Mouse (Mus musculus) A20 (cell line): ENCODE measurements at regions not wholly inside any gene's neighbourhood (a gene's known extent, or its start where the extent isn't known, plus 50 kb on each side); places are given as distances from the start of the nearest gene placed in this dataset.

Experiments used
- DNase-seq: peaks from one replicate; pipeline ENCODE4 v3.0.0-alpha.2; 2011; ENCODE audit warnings: low read depth, low spot score

DNA sequence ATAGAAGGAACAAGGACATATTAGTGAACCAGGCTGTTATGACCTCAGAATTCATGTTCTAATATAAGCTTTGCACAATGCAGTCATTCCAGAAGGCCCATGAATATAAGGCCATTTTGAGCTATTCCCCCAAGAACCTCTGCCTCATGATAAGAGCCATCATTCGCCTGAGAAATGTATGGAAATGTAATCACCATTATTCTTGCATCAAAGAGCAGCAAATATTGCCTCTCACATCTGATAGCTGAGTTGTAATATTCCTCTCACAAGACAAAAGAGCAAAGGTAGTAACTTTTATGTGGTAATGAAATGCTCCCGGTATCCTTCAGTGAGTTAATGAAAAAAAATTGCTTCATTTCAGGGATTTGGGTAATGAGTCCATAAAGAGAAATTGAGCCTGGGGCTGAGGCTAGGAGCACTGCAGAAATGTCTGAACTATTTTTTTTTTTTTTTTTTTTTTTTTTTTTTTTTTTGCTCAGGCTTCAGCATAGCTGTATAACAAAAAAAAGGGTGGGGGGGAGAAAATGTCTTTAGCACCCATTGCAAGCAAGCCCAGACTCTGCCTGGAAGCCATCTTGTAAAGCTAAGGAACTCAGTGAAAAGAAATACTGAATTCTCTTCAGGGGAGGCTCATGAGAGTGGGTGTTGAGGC lies 210.4 kb upstream of the Atp2b1 start:
- no peak for DNase-seq

DNA sequence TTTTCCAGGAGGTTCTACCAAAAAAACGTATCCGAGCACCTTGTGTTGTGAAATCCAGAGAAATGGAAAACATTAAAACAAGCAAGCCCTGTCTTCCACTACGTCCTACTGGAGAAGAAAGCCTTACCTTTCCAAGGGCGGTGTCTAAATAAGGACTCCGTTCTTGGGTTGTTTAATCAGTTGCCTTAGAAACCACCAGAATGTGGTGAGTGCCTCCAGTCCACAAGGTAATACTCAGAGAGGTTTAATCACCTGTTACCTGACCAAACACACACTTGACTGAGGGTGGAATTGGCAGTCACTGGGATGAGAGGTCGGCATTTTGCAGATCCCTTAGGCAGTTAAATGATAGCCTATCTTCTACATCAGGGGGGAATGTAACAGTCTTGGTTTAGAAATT lies 209.6 kb upstream of the Atp2b1 start:
- no peak for DNase-seq

DNA sequence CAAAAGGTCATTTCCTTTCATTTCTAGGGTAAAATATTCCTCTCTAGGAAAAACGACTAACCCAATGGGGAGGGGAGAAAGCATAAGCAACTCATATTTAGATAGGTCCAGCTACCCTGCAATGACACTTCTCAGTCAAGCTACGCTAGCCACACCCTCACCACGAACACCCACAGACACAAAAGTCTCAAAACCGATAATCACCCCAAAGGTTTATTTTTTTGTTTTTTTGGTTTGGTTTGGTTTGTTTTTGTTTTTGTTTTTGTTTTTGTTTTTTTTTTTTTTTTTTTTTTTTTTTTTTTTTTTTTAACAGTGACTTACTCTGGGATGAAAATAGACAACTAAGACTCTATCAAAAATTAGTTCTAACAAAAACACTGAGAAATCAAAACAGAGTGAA lies 196.3 kb upstream of the Atp2b1 start:
- no peak for DNase-seq

DNA sequence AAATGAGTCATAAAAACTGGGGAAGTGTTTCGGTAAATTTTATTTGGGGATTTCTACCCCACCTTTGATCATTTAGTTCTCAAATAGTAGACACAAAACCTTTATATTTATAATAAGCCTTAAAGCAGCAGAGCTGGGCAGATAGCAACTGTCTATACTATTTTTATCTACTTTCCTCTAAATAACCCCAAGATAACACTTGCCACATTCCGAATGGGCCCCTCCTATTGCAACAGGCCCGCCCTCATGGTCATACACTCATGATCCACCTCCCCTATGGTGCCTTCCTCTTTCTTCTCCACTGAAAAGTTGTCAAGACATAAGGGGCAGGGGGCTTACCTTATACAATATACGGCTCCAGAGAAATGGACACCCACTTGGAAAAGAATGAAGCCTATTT lies 195.5 kb upstream of the Atp2b1 start:
- no peak for DNase-seq

DNA sequence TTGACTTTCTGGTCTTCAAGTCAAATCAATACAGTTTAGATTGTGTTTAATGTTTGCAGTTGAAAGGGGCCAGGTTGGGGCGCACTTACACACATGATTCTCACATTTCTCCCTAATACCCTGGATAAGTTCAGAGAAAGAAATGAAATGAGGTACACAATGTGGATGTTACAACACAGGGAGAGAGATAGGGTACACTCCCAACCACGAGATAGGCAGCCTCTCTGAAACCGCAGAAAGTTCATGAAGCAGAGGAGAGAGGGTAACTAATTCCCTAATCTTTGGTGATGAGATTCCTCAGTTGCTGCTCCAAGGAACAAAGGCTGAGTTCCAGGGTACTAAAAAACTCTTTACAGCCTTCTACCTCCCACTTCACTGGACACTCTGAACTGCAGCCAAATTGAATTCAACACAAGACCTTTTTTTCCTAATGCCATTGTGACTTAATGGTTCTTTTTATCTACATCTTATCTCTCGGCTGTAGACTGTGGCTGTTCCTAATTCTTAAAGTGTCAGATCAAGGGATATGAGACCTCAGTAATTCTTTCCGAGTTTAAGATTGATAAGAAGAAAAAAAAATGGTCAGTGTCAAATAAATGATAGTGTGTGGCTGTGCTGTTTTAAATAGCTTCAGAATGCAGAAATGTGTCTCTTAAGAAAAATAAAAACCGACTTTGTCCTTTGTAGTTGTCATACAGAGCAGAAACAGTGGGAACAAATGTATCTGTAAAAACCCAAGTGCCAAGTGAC lies 193.8 kb upstream of the Atp2b1 start:
- no peak for DNase-seq

DNA sequence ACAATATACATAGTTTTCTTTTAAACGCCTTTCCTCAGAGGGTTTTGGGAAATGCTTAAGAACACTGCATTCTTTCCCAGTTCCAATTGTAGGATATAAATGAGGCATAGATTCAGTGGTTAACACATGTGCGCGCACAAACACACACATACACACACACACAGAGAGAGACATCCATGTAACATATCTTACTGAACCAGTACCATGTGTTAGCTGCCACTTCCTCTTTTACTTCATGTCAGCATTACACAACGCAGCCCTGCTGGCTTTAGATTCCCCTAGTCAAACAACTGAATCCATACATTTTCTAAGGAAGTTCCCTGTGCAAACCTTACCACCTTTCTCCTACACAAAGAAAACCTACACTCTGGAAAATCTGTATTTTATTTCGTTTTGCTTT lies 189.1 kb upstream of the Atp2b1 start:
- peak; percentile 33 for DNase-seq

DNA sequence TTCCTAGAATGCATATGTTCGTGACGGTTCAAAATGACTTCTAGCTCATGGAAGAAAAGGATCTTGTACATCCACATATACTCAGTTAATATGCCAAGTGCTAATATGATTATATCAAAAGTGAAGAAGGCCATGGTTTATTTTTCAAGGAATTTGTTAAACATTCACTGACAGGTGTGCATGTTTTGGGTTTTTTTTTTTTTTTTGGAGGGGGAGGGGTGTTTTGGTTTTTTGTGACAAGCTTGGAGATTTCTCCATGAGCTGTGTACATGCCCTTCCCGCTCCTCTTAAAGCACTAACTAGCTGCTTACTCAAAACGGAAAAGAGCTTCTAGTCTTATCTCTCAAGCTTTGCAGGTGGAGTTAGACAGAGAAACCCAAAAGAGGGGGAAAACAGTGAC lies 187.1 kb upstream of the Atp2b1 start:
- no peak for DNase-seq

DNA sequence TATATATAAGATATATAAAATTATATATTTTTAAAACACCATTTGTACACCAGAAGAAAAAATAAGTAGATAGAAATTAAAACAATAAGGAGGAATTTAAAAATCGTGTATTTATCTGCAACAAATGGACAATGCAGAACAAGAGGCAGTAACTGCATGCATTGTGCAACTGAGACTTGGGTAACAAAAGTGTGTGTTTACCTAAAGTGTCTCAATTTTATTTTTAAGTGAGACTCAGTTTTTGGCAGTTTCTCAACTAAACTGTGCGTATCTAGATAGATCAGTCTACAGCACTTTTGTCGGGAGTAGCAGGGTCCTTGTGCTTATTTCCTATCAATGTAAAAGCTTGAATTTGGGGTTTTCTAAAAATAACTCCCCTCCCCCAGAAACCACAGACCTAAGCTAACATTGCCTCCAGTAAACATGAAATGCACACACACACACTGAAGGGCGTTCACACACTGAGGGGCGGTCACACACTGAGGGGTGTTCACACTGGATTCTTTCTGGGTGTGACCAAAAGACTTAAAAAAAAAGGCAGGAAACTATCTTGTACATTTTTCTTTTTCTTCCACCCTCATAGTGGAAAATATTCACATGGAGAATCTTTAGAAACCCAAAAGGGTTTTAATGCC lies 185.7 kb upstream of the Atp2b1 start:
- DNase-seq: no peak

DNA sequence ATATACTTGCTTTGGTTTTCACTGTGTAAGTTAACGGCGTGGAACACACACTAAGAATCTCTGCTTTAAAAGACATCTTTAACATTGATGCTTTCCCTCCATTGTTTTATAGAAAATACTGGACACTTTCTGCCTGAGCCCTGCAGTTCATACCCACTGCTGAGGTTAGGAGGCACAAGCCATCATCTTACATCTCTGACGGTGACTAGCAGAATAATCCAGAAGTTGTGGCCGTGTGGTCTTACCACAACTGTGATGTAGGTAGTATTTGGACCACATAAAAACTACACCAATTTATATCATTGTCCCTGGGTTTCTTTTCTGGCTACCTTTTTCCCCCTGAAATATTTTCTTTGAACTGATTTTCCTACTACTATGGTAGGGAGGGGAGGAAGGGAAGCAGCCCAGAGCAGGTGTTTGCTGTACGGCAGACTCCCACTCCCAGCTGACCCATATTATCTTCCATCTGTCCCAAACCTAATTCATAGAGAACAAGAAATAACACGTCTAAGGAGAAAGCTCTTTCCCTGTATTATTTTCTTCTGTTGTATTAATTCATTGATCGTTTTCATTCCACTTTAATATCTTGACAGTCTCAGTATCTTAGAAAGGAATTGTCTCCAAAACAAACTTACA lies 180.1 kb upstream of the Atp2b1 start:
- no peak for DNase-seq

DNA sequence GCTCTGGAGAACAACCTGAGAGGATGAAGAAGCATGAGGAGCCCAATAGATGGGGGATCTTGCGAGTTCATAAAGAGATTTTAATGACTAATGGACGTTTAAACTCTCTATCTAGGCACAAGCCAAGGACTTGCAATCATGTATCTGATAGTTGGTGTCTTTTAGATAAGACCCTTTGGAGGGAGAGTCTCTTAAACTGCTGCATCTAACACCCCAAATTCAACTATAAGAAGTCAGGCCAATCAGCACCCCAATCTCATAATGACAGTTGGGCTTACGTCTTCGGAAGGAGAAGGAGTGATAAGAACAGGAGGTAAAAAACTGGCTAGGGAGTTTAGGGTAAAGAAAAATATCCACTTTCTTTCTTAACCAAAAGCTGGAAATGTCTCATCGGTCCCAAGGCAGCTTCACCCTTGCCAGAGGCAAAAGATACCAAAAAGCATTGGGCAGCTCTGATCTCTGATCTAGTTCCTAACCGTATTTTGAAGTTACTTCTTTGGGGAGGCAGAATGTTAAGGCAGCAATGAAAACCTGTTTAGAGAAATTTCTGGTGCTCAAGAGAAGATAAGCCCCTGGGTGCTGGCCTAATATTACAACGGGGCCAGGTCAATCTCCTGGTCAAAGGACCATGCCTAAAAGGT lies 173.6 kb upstream of the Atp2b1 start:
- no peak for DNase-seq

DNA sequence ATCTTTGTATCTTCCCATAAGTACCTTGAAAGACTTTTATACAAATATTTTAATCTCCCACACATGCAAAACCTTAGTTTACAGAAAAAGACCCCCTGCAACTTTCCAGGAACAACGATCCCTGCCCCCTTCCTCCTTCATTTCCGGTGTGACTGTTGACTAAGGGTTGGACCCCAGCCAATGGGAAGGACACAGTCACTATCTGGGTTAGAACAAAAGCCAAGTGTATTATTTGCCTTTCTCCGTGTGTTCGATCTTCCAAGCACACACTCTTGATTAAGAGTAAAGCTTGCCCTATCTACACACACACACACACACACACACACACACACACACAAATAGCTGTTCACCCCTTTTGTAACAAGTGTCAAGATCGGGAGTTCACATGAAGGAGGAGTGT lies 172.8 kb upstream of the Atp2b1 start:
- DNase-seq: no peak

DNA sequence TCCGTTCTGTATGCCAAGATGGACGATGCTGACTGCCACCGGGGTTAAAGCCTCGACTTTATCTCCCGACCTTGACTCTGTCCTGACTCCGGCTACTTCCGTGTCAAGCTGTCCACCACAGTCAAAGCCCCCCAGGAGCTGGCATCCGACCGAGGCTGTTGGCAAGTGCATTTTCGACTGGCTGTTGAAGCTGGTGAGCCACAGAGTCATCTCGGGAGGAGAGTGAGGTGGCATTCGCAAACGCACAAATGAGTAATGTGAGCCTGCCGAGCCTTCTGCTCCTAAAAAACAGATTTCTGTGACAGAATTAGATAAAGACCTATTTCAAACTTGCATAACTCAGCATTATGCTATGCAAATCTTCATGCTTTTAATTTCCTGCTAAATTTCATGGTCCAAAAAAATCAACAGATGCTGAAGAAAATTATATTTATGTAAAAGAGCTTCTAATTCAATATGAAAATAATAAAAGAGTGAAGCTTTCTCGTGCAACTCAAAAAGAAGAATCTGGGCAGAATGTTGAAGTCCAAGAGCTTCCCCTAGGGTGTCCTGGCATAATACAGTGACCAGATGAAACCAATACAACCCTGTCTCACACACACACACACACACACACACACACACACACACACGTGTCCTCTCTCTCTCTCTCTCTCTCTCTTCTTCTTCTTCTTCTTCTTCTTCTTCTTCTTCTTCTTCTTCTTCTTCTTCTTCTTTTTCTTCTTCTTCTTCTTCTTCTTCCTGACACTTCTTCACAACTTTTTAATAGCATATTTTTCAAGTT lies 171.2 kb upstream of the Atp2b1 start:
- no peak for DNase-seq

DNA sequence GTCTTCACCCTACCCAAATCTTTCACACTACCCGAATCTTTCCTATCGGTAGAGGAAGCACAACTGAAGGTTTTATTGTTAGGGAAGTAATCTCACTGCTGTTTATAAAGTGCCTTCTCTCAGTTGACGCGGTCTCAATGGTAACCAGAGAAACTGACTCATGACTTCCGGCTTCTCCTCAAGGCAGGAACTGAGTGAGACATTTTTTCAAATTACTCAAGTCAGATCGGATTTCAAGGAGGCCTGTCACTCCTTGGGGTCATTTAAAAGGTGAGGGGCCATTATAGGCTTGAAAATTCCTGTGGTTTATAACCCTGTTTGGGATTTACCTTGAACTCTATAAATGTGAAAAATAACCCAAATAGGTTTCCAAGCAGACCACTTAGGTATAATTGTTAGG lies 170.0 kb upstream of the Atp2b1 start:
- DNase-seq: no peak

DNA sequence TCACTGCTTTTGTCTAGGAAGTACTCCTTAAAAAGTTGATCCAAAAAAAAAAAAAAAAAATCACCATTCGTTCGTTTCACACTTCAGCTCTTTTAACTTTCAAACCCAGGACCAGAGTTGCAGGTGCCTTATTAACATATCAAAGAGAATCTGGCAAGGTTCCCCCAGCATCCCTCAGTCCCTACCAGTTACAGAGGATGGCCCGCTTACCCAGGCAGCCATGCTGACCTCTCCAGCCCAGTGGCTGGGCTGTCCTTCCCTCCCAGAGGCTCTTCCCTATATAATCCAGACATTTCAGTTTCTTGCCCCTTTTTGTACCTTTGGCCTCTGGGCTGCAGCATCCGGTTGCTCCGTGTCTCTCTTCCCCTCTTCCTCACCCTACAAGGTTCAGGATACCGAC lies 169.5 kb upstream of the Atp2b1 start:
- no peak for DNase-seq

DNA sequence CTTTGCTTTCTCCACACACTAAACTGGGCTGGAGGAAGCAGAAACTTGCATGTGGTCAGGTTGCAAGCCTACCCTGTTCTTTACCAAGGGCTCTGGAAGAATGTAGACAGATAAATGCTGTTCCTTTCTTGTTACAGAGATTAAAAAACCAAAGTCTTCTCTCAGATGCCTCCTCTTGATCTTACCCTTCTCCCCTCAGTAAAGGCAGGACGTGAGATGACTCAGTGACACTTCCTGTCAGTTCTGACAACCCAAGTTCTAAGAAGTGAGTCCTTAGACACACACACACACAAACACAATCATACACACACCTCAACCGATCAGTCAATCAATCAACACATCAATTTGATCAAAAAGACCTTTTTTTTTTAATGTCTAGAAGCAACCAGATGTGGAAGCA lies 168.8 kb upstream of the Atp2b1 start:
- no peak for DNase-seq

DNA sequence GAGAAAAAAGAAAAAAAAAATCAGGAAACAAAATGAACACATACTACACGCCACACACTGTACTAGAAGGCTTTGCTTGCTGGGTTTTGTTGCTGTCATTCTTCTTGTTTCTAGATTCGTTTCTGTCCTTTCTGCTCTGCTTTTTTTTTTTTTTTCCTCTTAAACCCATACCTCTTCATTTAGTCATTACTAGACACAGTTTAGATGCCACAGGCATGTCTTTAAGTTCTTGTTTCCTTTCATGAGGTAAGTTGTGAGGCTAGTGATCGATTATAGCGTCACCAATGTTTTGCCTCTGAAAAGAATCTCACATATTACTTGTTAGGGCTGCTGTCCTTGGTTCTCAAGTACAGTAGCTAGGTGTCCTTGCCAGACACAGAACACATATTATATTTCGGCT lies 168.3 kb upstream of the Atp2b1 start:
- no peak for DNase-seq

DNA sequence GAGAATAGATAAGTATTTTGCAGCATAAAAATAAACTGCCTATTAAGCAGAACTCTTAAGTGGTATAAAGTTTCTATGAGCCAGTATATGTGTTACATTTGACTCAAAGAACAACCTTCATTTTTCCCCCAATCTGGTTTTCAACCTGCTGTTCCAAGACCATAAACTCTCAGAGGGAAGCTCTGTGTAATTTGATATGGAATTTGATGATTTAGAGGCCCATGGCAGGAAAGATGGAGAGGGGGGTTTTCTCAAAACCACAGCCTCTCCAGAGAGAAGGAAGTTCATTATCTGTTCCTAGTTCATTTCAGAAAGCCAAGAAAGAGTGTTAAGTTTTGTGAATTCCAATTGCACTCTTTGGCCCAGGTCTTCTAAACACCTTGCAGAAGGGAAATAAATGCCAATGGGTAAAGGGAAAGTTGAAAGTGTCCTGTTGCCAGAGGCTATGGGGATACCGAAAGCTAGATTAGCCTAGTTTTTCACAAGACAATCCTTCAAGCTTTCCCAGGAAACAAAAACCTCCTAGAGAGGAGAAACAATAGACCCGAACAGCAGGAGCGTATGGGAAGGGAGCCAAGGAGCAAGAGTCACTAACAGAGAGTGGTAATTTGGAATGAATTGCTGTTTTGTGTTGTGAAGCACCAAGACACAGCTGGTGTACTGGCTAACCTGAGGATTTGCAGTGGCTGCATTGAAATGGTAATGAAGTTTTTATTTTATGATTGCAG lies 165.2 kb upstream of the Atp2b1 start:
- DNase-seq: no peak

DNA sequence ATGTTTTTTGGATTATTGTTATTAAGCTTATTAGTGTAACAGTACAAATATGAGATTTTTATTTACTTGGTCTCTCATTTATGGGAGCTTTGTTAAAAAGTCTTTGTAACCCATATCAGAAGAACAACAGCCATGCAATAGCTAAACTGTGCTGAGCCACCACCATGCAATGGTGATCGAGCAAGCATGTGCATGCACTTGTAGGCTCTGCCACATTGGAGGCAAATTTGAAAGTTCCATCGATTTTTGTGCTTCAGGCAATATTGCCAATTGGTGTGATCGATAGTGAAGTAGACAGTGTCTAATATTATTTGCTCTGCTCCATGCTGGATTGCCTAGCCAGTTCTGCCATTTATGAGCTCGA lies 164.6 kb upstream of the Atp2b1 start:
- no peak for DNase-seq

DNA sequence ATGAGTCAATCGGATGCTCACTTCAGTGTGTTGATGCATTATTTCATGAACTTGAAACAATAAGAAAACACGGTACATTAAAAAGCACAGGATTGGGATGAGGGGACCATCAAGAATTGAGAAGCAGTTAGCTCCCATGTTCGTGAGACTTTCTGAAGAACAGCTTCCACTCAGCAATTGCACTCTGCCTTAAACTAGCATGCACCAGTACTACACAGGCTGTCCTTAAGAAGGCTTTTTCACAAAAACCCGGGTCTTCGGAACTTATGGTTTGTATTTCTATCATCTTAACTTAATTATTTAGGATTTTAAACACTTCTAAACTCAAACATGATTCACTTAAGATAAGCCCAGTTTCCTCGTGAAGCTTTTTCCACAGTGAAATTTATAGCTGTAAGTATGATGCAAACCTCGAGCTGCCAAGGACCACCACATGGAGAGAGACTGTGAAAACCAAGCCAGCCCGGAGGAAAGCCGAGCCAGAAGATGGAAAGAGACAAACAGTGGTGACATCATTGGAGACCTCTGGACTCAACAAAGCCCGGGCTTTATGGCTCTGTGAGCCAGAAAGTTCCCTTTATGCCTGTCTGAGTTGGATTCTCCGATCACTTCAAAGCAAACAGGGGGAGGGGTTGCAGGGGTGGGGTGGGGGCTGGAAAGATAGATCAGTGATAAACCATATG lies 162.7 kb upstream of the Atp2b1 start:
- DNase-seq: no peak

DNA sequence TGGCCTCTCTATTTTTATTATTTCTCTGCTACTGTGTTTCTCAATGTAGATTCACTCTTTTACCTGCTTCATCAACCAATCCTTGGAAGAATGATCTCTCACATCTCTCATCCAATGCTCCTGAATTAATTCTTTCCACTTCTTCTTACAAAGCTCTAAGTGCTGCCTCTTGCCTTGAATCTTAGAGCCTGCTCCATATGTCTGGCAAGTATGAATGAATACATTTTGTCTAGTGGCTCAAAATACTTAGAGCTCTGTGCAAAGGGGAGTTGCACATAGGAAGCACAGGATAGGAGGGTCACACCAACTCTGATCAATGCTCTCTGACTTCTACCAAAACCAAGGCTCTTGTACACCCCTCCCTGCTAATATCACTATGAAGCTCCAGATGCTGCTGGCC lies 153.1 kb upstream of the Atp2b1 start:
- DNase-seq: no peak
